Mouse (Mus musculus) G1E (cell line): Measurements from ENCODE around the gene Phf8. TPM values are rescaled to one million over a fixed set of nuclear protein-coding genes. Genes with fewer than 3 reads are reported as not detected.

Source experiments
- ATAC-seq: 2 replicates; pipeline ENCODE4 v1.8.0; 2016; ENCODE audit warnings: mild to moderate bottlenecking; ENCODE audit not compliant: insufficient number of reproducible peaks, poor library complexity, low FRiP score, severe bottlenecking; ENCODE audit errors: extremely low read depth
- DNase-seq: peaks from one replicate; pipeline ENCODE4 v3.0.0; 2012; ENCODE audit warnings: low spot score
- H3K27me3 ChIP-seq: 2 replicates; pipeline ENCODE4 v1.6.1; 2012; ENCODE audit warnings: mild to moderate bottlenecking, low read length, inconsistent platforms; ENCODE audit not compliant: insufficient read depth
- H3K36me3 ChIP-seq: replicated peaks from 2 replicates; pipeline ENCODE3; 2012; ENCODE audit warnings: mild to moderate bottlenecking, inconsistent platforms
- H3K4me1 ChIP-seq: 2 replicates; pipeline ENCODE4 v1.6.1; 2012; ENCODE audit warnings: low read depth, low read length, inconsistent platforms, mixed read lengths; ENCODE audit not compliant: insufficient read depth
- H3K4me3 ChIP-seq: 2 replicates; pipeline ENCODE4 v1.5.1; 2012; ENCODE audit warnings: low read depth, mild to moderate bottlenecking, inconsistent platforms, low read length, moderate library complexity, mixed read lengths
- H3K9me3 ChIP-seq: replicated peaks from 2 replicates; pipeline ENCODE4 v1.6.1; 2012; ENCODE audit warnings: inconsistent platforms
- CTCF ChIP-seq: IDR thresholded peaks from 2 replicates; pipeline ENCODE4 v1.5.1; 2012; ENCODE audit warnings: low read depth, low read length, inconsistent platforms, mixed read lengths
- GATA1 ChIP-seq: IDR thresholded peaks from 2 replicates; pipeline ENCODE4 v1.6.1; 2012; ENCODE audit warnings: borderline replicate concordance, low read length, inconsistent platforms, mixed read lengths
- GATA2 ChIP-seq: IDR thresholded peaks from 2 replicates; pipeline ENCODE4 v1.6.1; 2012; ENCODE audit warnings: low read depth, low read length, inconsistent platforms, borderline replicate concordance
- POLR2AphosphoS5 ChIP-seq: IDR thresholded peaks from 2 replicates; pipeline ENCODE4 v1.6.1; 2012; ENCODE audit warnings: low read depth, low read length, inconsistent platforms; ENCODE audit not compliant: insufficient replicate concordance
- TAL1 ChIP-seq: conservative IDR thresholded peaks from 2 replicates; pipeline ENCODE4 v1.6.1; 2012; ENCODE audit warnings: low read depth, low read length, inconsistent platforms, mixed read lengths
- polyA plus RNA-seq: library from polyadenylated mRNA; stranded (reverse); fragments of >175 nt; gene quantifications from 2 replicates; pipeline ENCODE4 v1.2.3, GENCODE M21; 2012
- total RNA-seq, 2 experiments: library from RNA; stranded (forward) in 1 of 2; stranded (reverse) in 1 of 2; fragments of 200-1000 nt in 1 of 2; fragments of >200 nt in 1 of 2; fragmentation: Nextera tagmentation in 1 of 2; gene quantifications; 2 replicates each; pipeline ENCODE4 v1.2.3; 2014 to 2017

Phf8 gene
- total and polyA plus RNA-seq, 3 experiments: 6.1 to 47.9 (median 19.8) TPM

DNA sequence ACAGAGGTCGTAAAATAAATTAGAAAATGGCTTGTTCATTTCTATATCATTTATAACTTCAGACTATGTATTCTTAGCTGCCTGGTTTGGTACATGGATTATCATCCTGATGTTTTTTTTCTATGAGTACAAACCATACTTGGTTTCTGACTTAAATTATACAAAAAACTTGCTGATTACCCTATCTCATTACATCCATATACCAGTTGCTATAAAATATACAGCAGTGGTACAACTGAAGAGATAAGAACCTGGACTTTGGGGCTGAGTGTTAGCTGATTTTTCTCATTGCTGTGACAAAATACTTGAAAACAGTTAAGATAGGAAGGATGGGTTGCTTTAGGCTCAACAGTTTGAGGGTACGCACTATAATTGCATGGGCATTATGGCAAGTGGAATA is 6.8 kb upstream of the Phf8 start:
- ATAC-seq (no peak), DNase-seq (no peak)
- Histone ChIP-seq H3K4me3 (no peak overlapping the region), H3K9me3 (no peaks in the 10 kb centered on the region), H3K4me1 (peaks cover 5% of the 10 kb centered on the region; the same call in 1 of the 2 replicates), H3K36me3 (no peaks in the 10 kb centered on the region), H3K27me3 (no peaks in the 10 kb centered on the region)
- TF ChIP-seq TAL1: no peak
- no peak for TF ChIP-seq POLR2AphosphoS5
- no peak for TF ChIP-seq GATA1
- no peak for TF ChIP-seq CTCF
- TF ChIP-seq GATA2: no peak

DNA sequence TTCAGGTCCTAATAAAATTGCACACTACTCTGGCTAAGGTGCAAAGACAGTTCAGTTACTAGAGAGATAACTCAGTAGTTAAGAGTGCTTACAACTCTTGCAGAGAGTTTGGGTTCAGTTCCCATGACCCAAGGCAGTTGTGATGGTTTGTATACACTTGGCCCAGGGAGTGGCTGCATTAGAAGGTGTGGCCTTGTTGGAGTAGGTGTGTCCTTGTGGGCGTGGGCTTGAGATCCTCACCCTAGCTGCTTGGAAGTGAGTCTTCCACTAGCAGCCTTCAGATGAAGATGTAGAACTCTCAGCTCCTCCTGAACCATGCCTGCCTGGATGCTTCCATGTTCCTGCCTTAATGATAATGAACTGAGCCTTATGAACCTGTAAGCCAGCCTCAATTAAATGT is 2.3 kb upstream of the Phf8 start:
- H3K4me3 ChIP-seq: no peak overlapping the region
- DNase-seq: no peak

DNA sequence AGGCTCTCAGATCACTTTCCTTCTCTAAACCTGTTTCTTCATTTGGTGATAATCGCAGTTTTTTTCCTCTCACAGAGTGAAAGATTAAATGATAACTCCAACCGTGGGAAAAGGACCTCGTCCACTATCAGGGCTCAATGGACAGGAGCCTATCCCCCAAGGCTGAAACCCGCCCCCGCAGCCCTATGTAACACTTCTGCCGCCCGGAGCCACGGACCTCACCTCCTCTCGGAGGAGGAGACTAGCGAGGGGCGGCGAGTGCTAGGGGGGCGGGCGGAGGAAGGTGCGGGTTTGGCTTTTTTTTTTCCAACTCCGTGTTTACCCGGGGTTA is 380 bp upstream of the Phf8 start:
- ATAC-seq: no peak
- TF ChIP-seq POLR2AphosphoS5 (no peak), TAL1 (no peak), GATA1 (no peak), CTCF (no peak)

More for the DNA sequence above, 2.3 kb upstream of the Phf8 start:
- H3K9me3 ChIP-seq: no peaks in the 10 kb centered on the region
- no peaks in the 10 kb centered on the region for H3K27me3 ChIP-seq
- TF ChIP-seq GATA2 (no peak), CTCF (no peak)
- H3K4me1 ChIP-seq: peaks cover 10% of the 10 kb centered on the region
- no peaks in the 10 kb centered on the region for H3K36me3 ChIP-seq
- no peak for ATAC-seq

DNA sequence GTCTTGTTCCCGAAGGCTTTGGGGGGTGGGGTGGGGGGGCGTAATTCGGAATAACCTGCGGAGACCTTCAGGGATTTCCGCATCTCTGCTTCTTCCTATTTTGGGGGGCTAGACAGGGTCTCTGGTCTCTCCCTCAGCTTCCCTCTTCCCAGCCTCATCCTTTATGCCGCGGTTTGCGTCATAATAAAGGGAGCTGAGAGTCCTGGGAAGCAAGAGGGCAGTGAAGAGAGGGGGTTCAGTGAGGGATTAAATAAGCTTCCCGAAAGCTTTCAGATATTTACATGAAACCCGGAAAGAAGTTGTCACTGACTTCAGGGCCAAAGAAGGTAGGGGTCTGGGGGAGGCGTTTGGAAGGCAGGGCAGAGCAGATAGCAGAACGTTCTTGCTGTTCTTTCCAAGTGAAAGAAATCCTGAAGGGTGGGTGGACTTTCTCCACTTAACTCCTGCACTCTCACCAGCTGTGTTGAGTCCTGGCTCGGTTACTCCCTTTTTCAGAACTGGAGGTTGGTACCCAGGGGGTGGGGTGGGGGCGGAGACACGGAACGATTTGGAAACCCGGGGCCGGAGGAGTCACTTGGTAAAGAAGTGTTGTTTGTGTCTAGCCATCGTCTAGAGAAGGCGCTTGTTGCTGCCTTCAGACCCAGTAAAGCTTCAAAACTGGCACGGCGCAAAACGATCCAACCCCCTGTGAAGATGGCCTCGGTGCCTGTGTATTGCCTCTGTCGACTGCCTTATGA is 1.5 kb downstream of the Phf8 start:
- Histone ChIP-seq H3K4me3 (peak overlapping the region; percentile 72), H3K36me3 (peaks cover 8% of the 10 kb centered on the region), H3K9me3 (no peaks in the 10 kb centered on the region), H3K27me3 (no peaks in the 10 kb centered on the region), H3K4me1 (peaks cover 10% of the 10 kb centered on the region)
- no peak for TF ChIP-seq TAL1
- no peak for TF ChIP-seq GATA2
- TF ChIP-seq CTCF: no peak
- no peak for DNase-seq
- no peak for ATAC-seq

More for the DNA sequence above, 380 bp upstream of the Phf8 start:
- Histone ChIP-seq H3K9me3 (no peaks in the 10 kb centered on the region), H3K36me3 (peaks cover 8% of the 10 kb centered on the region), H3K4me3 (peak overlapping the region; percentile 72; the same call in 1 of the 2 replicates), H3K4me1 (peaks cover 10% of the 10 kb centered on the region), H3K27me3 (no peaks in the 10 kb centered on the region)
- DNase-seq: no peak

DNA sequence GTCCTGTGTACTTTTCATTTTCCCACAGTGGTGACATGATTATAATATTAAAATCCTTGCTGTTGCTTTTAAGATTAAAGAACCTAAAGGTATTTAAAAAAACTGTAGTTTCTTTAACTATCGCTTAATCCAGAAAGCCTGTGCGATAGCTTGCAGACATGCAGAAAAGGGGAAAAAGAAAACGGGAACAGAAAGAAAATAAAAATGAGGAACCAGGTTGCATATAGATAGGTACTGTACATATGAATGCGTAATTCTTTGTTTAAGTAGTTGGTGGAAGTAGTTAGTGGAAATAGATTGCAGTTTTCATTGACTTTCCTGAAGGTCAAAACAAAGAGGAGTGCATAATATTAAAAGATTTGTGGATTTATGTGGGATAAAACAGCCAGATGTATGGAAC is 32.9 kb downstream of the Phf8 start:
- Histone ChIP-seq H3K9me3 (no peaks in the 10 kb centered on the region), H3K4me3 (no peak overlapping the region), H3K4me1 (no peaks in the 10 kb centered on the region), H3K27me3 (no peaks in the 10 kb centered on the region), H3K36me3 (peaks cover 25% of the 10 kb centered on the region)
- ATAC-seq (no peak), DNase-seq (no peak)
- no peak for TF ChIP-seq POLR2AphosphoS5
- no peak for TF ChIP-seq GATA1
- no peak for TF ChIP-seq CTCF
- no peak for TF ChIP-seq TAL1
- TF ChIP-seq GATA2: no peak

DNA sequence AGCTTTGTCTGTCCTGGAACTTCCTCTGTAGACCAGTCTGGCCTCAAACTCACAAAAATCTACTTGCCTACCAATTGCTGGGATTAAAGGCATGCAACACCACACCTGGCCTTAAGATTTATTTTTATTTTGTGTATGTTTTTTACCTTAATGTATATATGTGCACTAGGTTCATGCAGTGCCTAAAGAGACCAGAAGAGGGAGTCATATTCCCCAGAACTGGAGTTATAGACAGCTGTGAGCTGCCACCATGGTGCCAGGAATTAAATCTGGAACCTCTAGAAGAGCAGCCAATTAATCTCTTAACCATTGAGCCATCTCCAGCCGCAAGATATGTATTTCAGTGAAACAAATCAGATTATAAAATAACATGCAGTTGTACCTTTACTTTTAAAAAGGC is 54.7 kb downstream of the Phf8 start:
- H3K9me3 ChIP-seq: no peaks in the 10 kb centered on the region
- no peaks in the 10 kb centered on the region for H3K27me3 ChIP-seq
- ATAC-seq (no peak), DNase-seq (no peak)
- no peak overlapping the region for H3K4me3 ChIP-seq
- TF ChIP-seq TAL1: no peak
- TF ChIP-seq GATA2: no peak
- TF ChIP-seq CTCF: no peak
- TF ChIP-seq POLR2AphosphoS5: no peak
- no peak for TF ChIP-seq GATA1
- peaks cover 24% of the 10 kb centered on the region for H3K36me3 ChIP-seq
- no peaks in the 10 kb centered on the region for H3K4me1 ChIP-seq

DNA sequence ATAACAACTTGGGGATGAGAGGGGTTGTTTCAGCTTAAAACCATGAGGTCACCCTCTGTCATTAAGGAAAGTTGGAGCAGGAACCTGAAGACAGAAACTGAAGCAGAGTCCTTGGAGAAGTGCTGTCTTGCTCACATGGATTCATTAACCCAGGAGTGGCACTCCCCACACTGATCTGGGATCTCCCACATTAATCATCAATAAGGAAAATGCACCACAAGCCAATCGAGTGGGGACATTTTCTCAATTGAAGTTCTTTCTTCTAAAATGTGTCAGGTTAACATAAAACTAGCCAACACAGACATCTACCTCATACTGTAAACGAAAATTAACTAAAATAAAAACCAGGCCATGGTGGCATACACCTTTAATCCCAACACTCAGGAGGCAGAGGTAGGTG is 122.9 kb downstream of the Phf8 start:
- Histone ChIP-seq H3K27me3 (no peaks in the 10 kb centered on the region), H3K4me3 (no peak overlapping the region), H3K4me1 (no peaks in the 10 kb centered on the region), H3K9me3 (no peaks in the 10 kb centered on the region), H3K36me3 (no peaks in the 10 kb centered on the region)
- DNase-seq: no peak
- TF ChIP-seq TAL1: no peak
- TF ChIP-seq POLR2AphosphoS5: no peak
- TF ChIP-seq CTCF: no peak
- TF ChIP-seq GATA1: no peak
- TF ChIP-seq GATA2: no peak
- ATAC-seq: no peak
